Mouse (Mus musculus) kidney, embryonic 14.5 days (tissue): ENCODE data around the gene Fgb. TPM values are rescaled to one million over a fixed set of nuclear protein-coding genes. Genes with fewer than 3 reads are reported as not detected.

Experiments
- polyA plus RNA-seq: library from polyadenylated mRNA; unstranded; fragments of >200 nt; fragmentation: Nextera tagmentation; extraction: Ambion mirVana; gene quantifications from 2 replicates; pipeline ENCODE4 v1.2.1, GENCODE M21; 2014

The Fgb gene
- polyA plus RNA-seq, 1 experiment from 2014 or later: 1.3 TPM

Other genes with a start within 250 kb of the Fgb start
- gene Rbm46, start 173.4 kb downstream of the Fgb start, polyA plus RNA-seq: 1.9 and 3.1 TPM in 2 replicates
- not detected in 2 replicates for gene Lrat, start 145.9 kb downstream of the Fgb start, polyA plus RNA-seq
- gene Fgg, start 42.1 kb downstream of the Fgb start, polyA plus RNA-seq: 0.11 TPM in 1 of 2 replicates, not detected in the other
- gene Fga, start 23.8 kb downstream of the Fgb start, polyA plus RNA-seq: 0.30 and 0.60 TPM in 2 replicates
- gene Plrg1, start 5.7 kb upstream of the Fgb start, polyA plus RNA-seq: 95.2 and 109 TPM in 2 replicates
- 0.17 and 0.28 TPM in 2 replicates for gene Dchs2, start 78.1 kb upstream of the Fgb start, polyA plus RNA-seq